Mouse (Mus musculus): Measurements from ENCODE around the gene Rsph3a.

- TF ChIP-seq GATA1 (IDR thresholded peaks at IDR 0.05; ENCODE audit: borderline replicate concordance, low read length), result no peak
- no peak for TF ChIP-seq FLI1 (IDR thresholded peaks at IDR 0.05; ENCODE audit: low read length)
Observed at GRCm38 (mm10) chr17:7927582-7928535, 17.6 kb upstream of the Rsph3a start.

All from megakaryocyte, embryonic 14.5 days (primary cell).